Mouse (Mus musculus) kidney, adult 2 months (tissue): ENCODE measurements at regions not wholly inside any gene's neighbourhood (a gene's known extent, or its start where the extent isn't known, plus 50 kb on each side); places are given as distances from the start of the nearest gene placed in this dataset.

Experiments
- DNase-seq: peaks from one replicate; pipeline ENCODE4 v3.0.0; 2021
- H3K27ac ChIP-seq: fragments of 200-500 bp; 2 replicates; pipeline ENCODE4 v1.5.1; 2012; ENCODE audit warnings: low read depth, low read length, control low read depth, inconsistent platforms; ENCODE audit not compliant: insufficient read depth
- H3K27me3 ChIP-seq: fragments of 200-500 bp; replicated peaks from 2 replicates; pipeline ENCODE4 v1.6.1; 2012; ENCODE audit warnings: mild to moderate bottlenecking, moderate library complexity, low read length, inconsistent platforms; ENCODE audit not compliant: control insufficient read depth, insufficient read depth
- H3K36me3 ChIP-seq: fragments of 200-500 bp; 2 replicates; pipeline ENCODE4 v1.6.1; 2012; ENCODE audit warnings: mild to moderate bottlenecking, moderate library complexity, low read length, inconsistent platforms; ENCODE audit not compliant: control insufficient read depth, insufficient read depth
- H3K4me1 ChIP-seq: fragments of 200-500 bp; 2 replicates; pipeline ENCODE4 v1.6.1; 2011; ENCODE audit warnings: low read length; ENCODE audit not compliant: control insufficient read depth, insufficient read depth
- H3K4me3 ChIP-seq: fragments of 200-500 bp; 2 replicates; pipeline ENCODE4 v1.5.1; 2011; ENCODE audit warnings: mild to moderate bottlenecking, low read depth, low read length, control low read depth; ENCODE audit not compliant: insufficient read depth
- CTCF ChIP-seq: fragments of 200-500 bp; conservative IDR thresholded peaks from 2 replicates; pipeline ENCODE4 v1.5.1; 2011; ENCODE audit warnings: low read depth, mild to moderate bottlenecking, control low read depth, low read length, moderate library complexity, mixed read lengths; ENCODE audit not compliant: insufficient read depth, insufficient read length
- POLR2A ChIP-seq: fragments of 200-500 bp; IDR thresholded peaks from one replicate; pipeline ENCODE4 v1.6.1; 2011; ENCODE audit warnings: low read depth, low read length, control low read depth
- WGBS: fragments of 180-500 bp; shearing (Covaris S2); methylation state at CpG from one replicate; pipeline ENCODE4 v1.1.7; 2018; 5-methylcytosine and 5-hydroxymethylcytosine counted together

DNA sequence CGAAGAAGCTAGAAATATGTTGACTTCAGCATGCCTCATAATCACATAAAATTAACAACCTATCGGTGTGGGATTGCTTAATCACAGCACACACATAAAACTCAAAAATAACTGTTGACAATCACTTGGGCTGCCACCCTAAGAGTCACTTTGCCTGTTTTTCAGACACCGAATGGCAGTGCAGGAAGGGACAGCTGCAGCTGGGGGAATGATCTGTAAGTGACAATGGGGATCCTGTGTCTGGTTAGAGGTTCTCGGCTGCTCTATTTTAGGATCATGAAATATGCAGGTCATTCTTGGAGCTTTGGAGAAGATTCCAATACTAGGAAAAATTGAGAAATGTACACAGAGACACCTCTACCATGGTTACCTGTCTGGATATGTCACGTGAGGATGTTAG, 54.4 kb upstream of the Tcf12 start:
- Histone ChIP-seq H3K36me3 (no peaks in the 10 kb centered on the region), H3K27ac (no peak overlapping the region), H3K4me3 (no peak overlapping the region), H3K4me1 (no peaks in the 10 kb centered on the region), H3K27me3 (no peaks in the 10 kb centered on the region)
- no peak for DNase-seq
- no peak for TF ChIP-seq POLR2A
- no peak for TF ChIP-seq CTCF
- WGBS = 87% methylated on average over 5 of the region's 5 CpGs

DNA sequence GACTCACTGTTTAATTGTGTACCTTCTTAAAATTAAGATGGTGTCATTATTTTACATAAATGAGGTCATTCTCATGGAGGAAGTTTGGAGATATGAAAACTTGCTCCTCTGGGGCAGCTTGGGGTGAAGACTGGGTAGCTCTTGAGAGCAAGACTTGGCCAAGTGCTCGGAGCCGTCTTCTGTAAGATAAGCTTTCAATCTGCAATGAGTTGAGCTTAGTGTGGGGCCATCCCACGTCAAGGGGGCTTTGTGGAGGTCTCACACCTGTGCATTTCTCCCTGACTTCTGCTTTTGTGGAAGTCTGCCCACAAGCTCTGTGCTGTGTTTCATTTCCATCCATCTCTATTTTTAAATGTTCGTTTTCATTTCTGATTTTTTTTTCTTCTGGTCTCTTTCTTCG, 54.9 kb upstream of the Tcf12 start:
- WGBS = 77% methylated on average over 5 of the region's 5 CpGs
- TF ChIP-seq POLR2A (no peak), CTCF (no peak)
- Histone ChIP-seq H3K27ac (no peak overlapping the region), H3K36me3 (no peaks in the 10 kb centered on the region), H3K4me3 (no peak overlapping the region), H3K27me3 (no peaks in the 10 kb centered on the region), H3K4me1 (no peaks in the 10 kb centered on the region)
- DNase-seq = no peak

DNA sequence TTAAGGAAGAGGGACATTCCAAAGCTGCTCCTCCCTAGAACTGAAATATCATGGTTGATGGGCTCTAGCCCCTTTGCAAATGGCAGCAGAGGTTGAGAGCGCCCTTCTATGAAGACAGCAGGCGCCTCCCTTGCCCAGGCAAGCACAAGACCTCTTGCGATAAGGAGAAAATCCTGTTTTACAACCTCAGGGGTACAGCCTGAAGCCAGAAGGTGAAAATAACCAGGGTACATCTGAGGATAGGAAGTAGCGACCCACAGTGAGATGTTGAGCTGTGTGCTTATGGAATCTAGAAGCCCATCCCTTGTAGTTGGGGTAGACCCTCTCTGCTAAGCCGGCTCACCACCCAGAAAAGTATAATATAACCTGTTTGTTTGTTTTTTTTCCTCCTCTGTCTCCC, 57.6 kb upstream of the Tcf12 start:
- TF ChIP-seq POLR2A (no peak), CTCF (no peak)
- Histone ChIP-seq H3K36me3 (no peaks in the 10 kb centered on the region), H3K27me3 (no peaks in the 10 kb centered on the region), H3K27ac (no peak overlapping the region), H3K4me1 (no peaks in the 10 kb centered on the region), H3K4me3 (no peak overlapping the region)
- WGBS = 89% methylated on average over 5 of the region's 5 CpGs
- no peak for DNase-seq

DNA sequence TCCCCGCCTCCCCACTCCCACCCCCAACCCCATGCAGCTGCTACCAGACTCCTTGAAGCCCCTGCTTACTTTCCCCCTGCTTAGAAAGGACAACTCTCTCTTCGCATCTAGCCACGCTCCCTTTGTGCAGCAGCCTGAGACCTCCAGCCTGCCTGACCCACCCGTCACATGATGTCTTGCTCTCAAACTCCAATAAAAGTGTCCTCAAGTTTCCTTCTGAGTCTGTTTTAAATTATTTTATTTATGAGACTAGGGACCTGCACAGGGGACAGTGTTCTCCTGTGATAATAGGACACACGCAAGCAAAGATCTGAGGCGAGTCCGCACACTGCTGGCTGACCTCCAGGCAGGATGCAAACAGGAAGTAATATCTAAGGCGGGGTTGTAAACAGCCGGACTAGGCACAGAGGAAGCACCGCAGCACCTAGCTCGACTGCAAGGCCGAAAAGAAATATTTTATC, 58.1 kb upstream of the Tcf12 start:
- TF ChIP-seq CTCF (no peak), POLR2A (no peak)
- DNase-seq = peak; percentile 80
- no peaks in the 10 kb centered on the region for H3K4me1 ChIP-seq
- H3K4me3 ChIP-seq = peak overlapping the region; percentile 41; the same call in 1 of the 2 replicates
- WGBS = 13% methylated on average over 12 of the region's 12 CpGs
- H3K36me3 ChIP-seq = no peaks in the 10 kb centered on the region
- H3K27me3 ChIP-seq = no peaks in the 10 kb centered on the region
- H3K27ac ChIP-seq = no peak overlapping the region

DNA sequence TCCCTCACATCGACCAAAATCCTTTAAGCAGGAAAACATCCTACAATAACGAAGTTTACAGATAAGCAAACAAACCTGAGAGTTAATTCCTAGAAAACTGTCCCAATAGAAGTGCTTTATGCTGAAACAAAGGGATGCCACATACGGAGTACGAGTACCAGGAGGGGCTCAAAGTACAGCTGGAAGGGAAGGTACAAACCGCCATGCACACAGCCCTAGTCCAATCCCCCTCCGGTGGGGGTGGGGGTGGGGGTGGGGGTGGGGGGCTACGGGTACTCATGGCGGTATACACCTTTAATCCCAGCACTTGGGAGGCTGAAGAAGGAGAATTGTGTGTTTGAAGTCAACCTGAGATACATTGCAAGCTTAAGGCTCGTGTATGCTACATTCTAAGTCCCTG, 58.6 kb upstream of the Tcf12 start:
- no peak for DNase-seq
- TF ChIP-seq POLR2A (no peak), CTCF (no peak)
- WGBS = 13% methylated on average over 9 of the region's 9 CpGs
- H3K36me3 ChIP-seq = no peaks in the 10 kb centered on the region
- H3K4me1 ChIP-seq = no peaks in the 10 kb centered on the region
- H3K27ac ChIP-seq = no peak overlapping the region
- no peaks in the 10 kb centered on the region for H3K27me3 ChIP-seq
- H3K4me3 ChIP-seq = no peak overlapping the region

DNA sequence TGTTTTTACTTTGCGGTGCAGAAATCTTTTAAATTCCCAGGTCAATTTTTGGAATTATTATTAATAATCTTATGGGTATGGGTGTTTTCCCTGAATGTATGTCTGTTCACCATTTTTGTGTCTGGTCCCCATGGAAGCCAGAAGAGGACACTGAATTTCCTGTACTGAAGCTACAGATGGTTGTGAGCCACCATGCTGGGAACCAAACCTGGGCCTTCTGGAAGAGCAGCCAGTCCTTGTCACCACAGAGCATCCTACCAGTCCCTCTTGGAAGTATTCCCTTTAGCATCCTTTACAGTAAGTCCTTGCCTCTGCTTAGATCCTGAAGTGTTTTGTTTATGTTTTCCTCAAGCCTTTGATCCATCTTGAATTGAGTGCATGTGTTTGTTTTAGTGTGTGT, 60.7 kb upstream of the Tcf12 start:
- Histone ChIP-seq H3K4me3 (no peak overlapping the region), H3K27ac (no peak overlapping the region), H3K36me3 (no peaks in the 10 kb centered on the region), H3K4me1 (no peaks in the 10 kb centered on the region), H3K27me3 (no peaks in the 10 kb centered on the region)
- TF ChIP-seq CTCF (no peak), POLR2A (no peak)
- no peak for DNase-seq
- WGBS = 100% methylated on average over 1 of the region's 1 CpGs

DNA sequence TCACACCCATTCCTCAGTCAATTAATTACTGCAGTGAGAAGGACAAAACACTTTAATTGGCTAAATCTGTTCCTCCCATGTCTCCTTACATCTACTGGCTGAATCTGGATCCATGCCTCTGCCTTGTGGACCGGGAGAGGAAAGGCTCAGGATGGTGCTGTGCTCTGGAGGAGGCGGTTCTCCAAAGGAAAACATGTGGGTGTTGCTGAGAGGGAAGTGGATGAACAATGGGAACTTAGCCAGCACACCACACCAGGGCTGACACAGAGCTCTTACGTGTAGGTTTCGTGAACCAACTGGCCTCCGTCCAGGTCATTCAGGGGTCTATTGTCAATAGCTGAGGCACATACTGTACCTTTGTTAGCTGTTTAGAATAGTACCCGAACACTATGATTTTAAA, 69.3 kb upstream of the Tcf12 start:
- no peaks in the 10 kb centered on the region for H3K4me1 ChIP-seq
- no peaks in the 10 kb centered on the region for H3K36me3 ChIP-seq
- H3K27ac ChIP-seq = no peak overlapping the region
- WGBS = 66% methylated on average over 6 of the region's 6 CpGs
- no peak for DNase-seq
- H3K4me3 ChIP-seq = no peak overlapping the region
- no peaks in the 10 kb centered on the region for H3K27me3 ChIP-seq
- TF ChIP-seq CTCF = no peak
- no peak for TF ChIP-seq POLR2A

DNA sequence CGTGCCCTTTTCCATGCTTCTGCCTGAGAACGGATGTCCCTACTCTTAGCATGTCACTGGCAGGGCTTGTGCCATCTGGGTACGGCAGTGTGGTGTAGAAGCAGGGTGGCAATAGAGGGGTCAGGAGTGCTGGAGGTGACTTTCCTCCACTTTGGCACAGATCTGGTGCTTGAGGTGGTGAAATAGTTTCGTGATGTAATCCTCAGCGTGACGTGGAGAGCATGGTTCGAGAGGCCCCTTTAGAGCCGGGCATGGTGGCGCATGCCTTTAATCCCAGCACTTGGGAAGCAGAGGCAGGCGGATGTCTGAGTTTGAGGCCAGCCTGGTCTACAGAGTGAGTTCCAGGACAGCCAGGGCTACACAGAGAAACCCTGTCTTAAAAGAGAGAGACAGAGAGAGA, 71.7 kb upstream of the Tcf12 start:
- 96% methylated on average over 10 of the region's 10 CpGs for WGBS
- no peaks in the 10 kb centered on the region for H3K27me3 ChIP-seq
- no peaks in the 10 kb centered on the region for H3K4me1 ChIP-seq
- TF ChIP-seq CTCF (no peak), POLR2A (no peak)
- H3K4me3 ChIP-seq = no peak overlapping the region
- no peaks in the 10 kb centered on the region for H3K36me3 ChIP-seq
- no peak overlapping the region for H3K27ac ChIP-seq
- DNase-seq = no peak
